Mouse (Mus musculus) ES-CJ7 (cell line): ENCODE measurements at regions not wholly inside any gene's neighbourhood (a gene's known extent, or its start where the extent isn't known, plus 50 kb on each side); places are given as distances from the start of the nearest gene placed in this dataset.

Source experiments
- DNase-seq: peaks from one replicate; pipeline ENCODE4 v3.0.0; 2011; ENCODE audit warnings: low read depth, low spot score

GRCm38 (mm10) chrX:85329474-85330225, 80.2 kb downstream of the Fthl17a start:
- no peak for DNase-seq

DNA sequence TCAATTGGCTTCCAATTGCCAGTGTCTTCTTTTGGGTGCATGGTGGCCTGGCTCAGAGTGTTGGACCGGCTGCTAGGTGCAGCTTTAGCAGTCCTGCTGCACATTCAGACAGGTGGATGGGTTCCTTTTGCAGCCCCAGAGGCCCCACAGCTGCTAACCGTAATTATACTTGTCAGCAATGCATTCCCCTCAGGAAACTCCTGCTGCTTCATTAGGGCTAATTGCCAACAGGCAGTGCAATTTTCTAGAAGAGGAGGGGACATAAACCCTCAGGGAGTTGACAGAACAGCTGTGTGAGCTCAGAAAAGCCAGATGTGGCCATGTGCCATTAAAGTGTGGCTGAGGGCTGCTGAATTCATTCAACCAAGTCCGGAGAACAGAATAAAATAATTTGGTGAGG, 94.0 kb downstream of the Fthl17a start:
- DNase-seq: no peak

DNA sequence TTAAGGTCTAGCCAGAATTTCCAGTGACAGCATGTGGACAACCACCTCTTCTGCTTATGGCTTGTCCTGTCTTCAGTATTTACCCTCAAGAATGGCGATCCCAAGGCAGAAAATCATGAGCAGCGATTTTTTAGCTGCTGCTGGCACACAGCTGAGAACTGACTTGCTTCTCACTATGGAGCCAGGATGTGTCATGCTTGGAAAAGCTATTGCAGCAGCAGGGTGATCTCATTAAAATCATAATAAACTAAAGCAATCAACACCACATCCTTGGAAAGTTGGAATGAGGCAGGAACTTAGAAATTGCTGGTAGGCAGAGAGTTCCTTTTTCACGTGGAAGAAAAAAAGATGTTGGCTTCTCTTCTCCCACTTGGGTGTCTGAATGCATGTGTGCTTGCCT, 125.8 kb downstream of the Fthl17a start:
- DNase-seq: no peak

DNA sequence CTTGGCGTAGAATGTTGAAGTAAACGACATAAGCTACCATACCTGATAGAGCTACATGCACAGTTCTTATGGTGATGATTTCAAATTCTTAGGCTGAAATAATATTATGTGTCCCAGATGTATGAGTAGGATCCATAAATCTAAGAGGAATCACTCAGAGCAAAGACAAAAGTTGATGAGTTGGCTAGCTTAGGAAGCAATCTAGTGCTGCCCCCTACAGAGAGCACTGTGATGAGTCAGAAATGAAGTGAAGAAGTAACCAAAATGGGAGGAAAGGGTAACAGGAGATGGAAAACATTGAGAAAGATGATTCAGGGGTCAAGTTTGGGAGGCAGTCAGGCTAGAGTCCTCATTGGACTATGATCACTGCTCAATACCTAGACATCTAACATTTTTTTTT, 135.0 kb downstream of the Fthl17a start:
- DNase-seq: peak; percentile 1
